Mouse (Mus musculus): Measurements from ENCODE around the gene Ogt.

DNA sequence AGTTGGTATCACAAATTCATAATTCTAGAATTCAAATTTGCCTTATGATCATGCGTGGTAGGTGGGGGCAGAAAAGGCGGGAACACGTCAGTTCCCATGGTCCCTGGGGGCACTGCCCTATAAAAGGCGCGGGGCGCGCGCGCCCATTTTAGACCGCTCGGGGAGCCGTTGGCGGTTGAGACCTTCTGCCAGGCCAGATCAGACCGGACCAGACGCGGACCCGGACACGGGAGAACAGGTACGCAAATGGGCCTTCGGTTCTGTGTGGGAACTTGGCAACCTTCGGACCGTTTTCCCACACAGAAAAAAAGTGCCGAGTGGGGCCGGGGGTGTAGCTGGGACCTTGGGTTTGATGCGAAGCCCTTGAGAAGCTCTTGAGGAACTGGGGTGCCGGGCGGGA, 55.8 kb downstream of the Ogt start:
- TF ChIP-seq POLR2A (IDR thresholded peaks at IDR 0.05; ENCODE audit: low read depth, low read length) (no peak), CTCF (IDR thresholded peaks at IDR 0.05; ENCODE audit: borderline replicate concordance, insufficient read depth, low read length) (no peak)
